Mouse (Mus musculus) lung, postnatal 0 days (tissue): ENCODE data around the gene Ints12.

Experiments used
- CTCF ChIP-seq: IDR thresholded peaks from 2 replicates; pipeline ENCODE4 v1.5.1; 2016; ENCODE audit warnings: antibody characterized with exemption, mild to moderate bottlenecking
- EP300 ChIP-seq: IDR thresholded peaks from 2 replicates; pipeline ENCODE4 v1.6.1; 2016; ENCODE audit warnings: antibody characterized with exemption, mild to moderate bottlenecking, control low read depth

DNA sequence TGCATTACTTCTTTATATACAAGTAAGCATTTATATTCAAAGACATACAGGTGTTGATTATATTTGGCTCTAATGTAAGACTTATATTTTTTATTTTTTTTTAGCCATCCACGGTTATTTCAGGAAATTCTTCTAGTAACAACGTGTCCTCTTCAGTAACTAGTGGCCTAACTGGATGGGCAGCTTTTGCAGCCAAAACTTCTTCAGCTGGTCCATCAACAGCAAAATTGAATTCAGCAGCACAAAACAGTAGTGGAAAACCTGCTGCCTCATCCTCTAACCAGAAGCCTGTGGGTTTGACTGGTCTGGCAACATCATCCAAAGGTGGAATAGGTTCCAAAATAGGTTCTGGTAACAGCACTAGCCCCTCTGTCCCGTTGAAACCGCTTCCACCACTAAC is 17.1 kb downstream of the Ints12 start:
- TF ChIP-seq CTCF (no peak), EP300 (0 out of 2 replicates have a peak, but pooled peaks have one; percentile 19)
